Mouse (Mus musculus) kidney, adult 2 months (tissue): ENCODE results near the gene Rnf149. TPM values are rescaled to one million over a fixed set of nuclear protein-coding genes. Genes with fewer than 3 reads are reported as not detected.

Source experiments
- DNase-seq: peaks from one replicate; pipeline ENCODE4 v3.0.0; 2021
- H3K27ac ChIP-seq: fragments of 200-500 bp; 2 replicates; pipeline ENCODE4 v1.5.1; 2012; ENCODE audit warnings: low read depth, low read length, control low read depth, inconsistent platforms; ENCODE audit not compliant: insufficient read depth
- H3K27me3 ChIP-seq: fragments of 200-500 bp; replicated peaks from 2 replicates; pipeline ENCODE4 v1.6.1; 2012; ENCODE audit warnings: mild to moderate bottlenecking, moderate library complexity, low read length, inconsistent platforms; ENCODE audit not compliant: control insufficient read depth, insufficient read depth
- H3K36me3 ChIP-seq: fragments of 200-500 bp; 2 replicates; pipeline ENCODE4 v1.6.1; 2012; ENCODE audit warnings: mild to moderate bottlenecking, moderate library complexity, low read length, inconsistent platforms; ENCODE audit not compliant: control insufficient read depth, insufficient read depth
- H3K4me1 ChIP-seq: fragments of 200-500 bp; 2 replicates; pipeline ENCODE4 v1.6.1; 2011; ENCODE audit warnings: low read length; ENCODE audit not compliant: control insufficient read depth, insufficient read depth
- H3K4me3 ChIP-seq: fragments of 200-500 bp; 2 replicates; pipeline ENCODE4 v1.5.1; 2011; ENCODE audit warnings: mild to moderate bottlenecking, low read depth, low read length, control low read depth; ENCODE audit not compliant: insufficient read depth
- CTCF ChIP-seq: fragments of 200-500 bp; conservative IDR thresholded peaks from 2 replicates; pipeline ENCODE4 v1.5.1; 2011; ENCODE audit warnings: low read depth, mild to moderate bottlenecking, control low read depth, low read length, moderate library complexity, mixed read lengths; ENCODE audit not compliant: insufficient read depth, insufficient read length
- POLR2A ChIP-seq: fragments of 200-500 bp; IDR thresholded peaks from one replicate; pipeline ENCODE4 v1.6.1; 2011; ENCODE audit warnings: low read depth, low read length, control low read depth
- WGBS: fragments of 180-500 bp; shearing (Covaris S2); methylation state at CpG from one replicate; pipeline ENCODE4 v1.1.7; 2018; 5-methylcytosine and 5-hydroxymethylcytosine counted together
- polyA plus RNA-seq: library from polyadenylated mRNA; depleted of rRNA; stranded (reverse); fragments of >200 nt; gene quantifications from 2 replicates; pipeline ENCODE4 v1.2.3, GENCODE M21; 2012

Gene Rnf149
- polyA plus RNA-seq, 1 experiment = 30.3 TPM

DNA sequence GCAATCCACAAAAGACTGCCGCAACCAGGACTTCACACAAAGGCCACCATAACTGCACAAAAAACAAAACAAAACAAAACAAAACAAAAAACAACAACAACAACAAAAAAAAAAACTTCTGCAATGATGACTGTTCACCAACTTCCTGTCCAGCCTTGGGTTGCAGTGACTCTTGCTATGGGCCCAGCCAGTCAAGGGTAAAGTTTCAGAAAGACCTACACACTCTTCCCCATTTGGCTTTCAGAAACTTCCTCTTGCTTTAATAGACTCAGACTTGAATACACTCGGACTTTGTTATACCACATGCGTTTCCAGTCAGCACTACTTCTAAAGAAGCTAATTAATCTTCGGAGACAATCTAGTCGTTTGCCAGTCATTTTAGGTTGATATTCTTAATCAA lies 13.0 kb upstream of the Rnf149 start:
- H3K4me1 ChIP-seq = peaks cover 23% of the 10 kb centered on the region
- DNase-seq = no peak
- WGBS = 71% methylated on average over 5 of the region's 5 CpGs

DNA sequence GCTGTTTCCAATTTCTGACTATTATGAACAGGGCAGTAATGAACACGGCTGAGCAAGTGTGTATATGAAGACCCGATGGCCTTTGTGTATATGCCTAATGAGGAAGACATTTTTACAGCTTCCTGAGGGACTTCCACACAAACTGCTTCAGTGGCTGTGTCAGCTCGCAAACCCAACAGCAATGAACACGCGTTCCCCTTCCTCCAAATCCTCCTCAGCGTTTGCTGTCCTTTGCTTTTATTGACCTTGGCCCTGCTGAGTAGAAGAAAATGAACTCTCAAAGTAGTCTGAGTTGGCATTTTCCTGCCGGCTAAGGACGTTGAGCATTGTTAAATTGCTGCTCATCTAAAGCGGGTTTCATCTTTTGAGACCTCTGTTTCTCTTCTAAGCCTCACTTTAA lies 8.2 kb upstream of the Rnf149 start:
- H3K36me3 ChIP-seq = no peaks in the 10 kb centered on the region
- no peak for DNase-seq
- no peak overlapping the region for H3K27ac ChIP-seq
- TF ChIP-seq CTCF (no peak), POLR2A (no peak)
- H3K27me3 ChIP-seq = no peaks in the 10 kb centered on the region
- WGBS = 60% methylated on average over 9 of the region's 9 CpGs
- no peak overlapping the region for H3K4me3 ChIP-seq
- H3K4me1 ChIP-seq = no peaks in the 10 kb centered on the region

More for the DNA sequence above, 13.0 kb upstream of the Rnf149 start:
- Histone ChIP-seq H3K27me3 (no peaks in the 10 kb centered on the region), H3K36me3 (no peaks in the 10 kb centered on the region), H3K4me3 (no peak overlapping the region), H3K27ac (no peak overlapping the region)
- no peak for TF ChIP-seq POLR2A
- TF ChIP-seq CTCF = no peak

DNA sequence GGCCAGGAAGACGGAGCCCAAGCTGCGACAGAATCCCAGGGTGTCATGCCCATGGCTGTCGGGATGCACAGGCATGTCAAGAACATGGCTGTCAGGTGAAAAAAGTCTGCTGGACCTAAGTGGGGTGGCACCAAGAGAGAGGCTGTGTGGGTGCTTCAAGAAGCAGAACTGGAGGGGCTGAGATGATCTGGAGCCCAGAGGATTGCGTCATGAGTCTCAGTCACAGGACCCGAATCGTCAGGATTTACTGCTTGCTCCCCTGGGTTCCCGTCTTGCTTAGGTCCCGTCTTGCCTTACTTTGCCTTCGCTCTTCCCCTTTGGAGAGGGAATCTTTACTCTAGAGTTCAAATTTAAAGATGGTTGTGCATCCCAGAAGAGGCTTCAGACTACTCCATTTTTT lies 6.0 kb upstream of the Rnf149 start:
- no peak for DNase-seq
- WGBS = 93% methylated on average over 9 of the region's 9 CpGs
- Histone ChIP-seq H3K4me3 (no peak overlapping the region), H3K4me1 (no peaks in the 10 kb centered on the region), H3K27me3 (no peaks in the 10 kb centered on the region), H3K36me3 (no peaks in the 10 kb centered on the region), H3K27ac (no peak overlapping the region)
- TF ChIP-seq CTCF (no peak), POLR2A (no peak)

DNA sequence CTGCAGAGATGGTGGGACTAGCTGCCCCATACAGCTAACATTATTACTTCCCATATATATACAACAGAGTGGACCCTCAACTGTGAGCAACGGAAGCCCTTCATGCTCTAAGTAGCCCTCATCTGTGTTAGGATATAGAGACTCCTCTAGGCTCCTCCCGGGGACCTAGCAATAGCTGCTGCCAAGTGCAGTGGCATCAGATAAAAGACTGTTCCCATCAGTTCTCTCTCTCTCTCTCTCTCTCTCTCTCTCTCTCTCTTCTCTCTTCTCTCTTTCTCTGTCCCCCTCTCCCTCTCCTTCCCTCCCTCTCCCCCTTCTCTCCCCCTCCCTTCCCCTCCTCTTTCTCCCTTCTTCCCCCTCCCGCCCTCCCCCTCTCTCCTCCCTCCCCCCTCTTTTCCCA lies 4.0 kb upstream of the Rnf149 start:
- Histone ChIP-seq H3K4me1 (peaks cover 4% of the 10 kb centered on the region; the same call in 1 of the 2 replicates), H3K4me3 (no peak overlapping the region), H3K27ac (no peak overlapping the region), H3K36me3 (no peaks in the 10 kb centered on the region), H3K27me3 (no peaks in the 10 kb centered on the region)
- DNase-seq = no peak
- 82% methylated on average over 2 of the region's 3 CpGs for WGBS
- no peak for TF ChIP-seq CTCF
- TF ChIP-seq POLR2A = no peak

DNA sequence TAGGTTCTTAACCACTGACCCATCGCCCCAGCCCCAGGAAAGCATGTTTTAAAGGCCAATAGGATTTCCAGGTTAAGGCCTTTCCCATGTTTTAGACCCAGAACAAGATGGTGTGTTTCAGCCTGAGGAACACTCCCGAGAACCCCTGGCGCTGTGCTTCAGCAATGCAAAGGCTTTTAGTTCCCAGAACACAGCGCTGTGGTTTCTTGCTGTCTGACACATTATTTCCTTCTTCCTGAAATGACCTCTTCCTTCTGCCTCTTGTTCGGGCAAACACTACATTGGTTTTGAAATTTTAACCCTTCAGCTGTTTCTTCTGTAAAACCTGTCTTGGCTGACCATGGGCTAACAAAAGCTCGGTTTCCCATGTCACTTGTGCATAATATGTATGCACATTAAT lies 1.9 kb upstream of the Rnf149 start:
- TF ChIP-seq POLR2A (no peak), CTCF (no peak)
- DNase-seq = no peak
- no peaks in the 10 kb centered on the region for H3K27me3 ChIP-seq
- H3K27ac ChIP-seq = no peak overlapping the region
- H3K4me1 ChIP-seq = peaks cover 7% of the 10 kb centered on the region; the same call in 1 of the 2 replicates
- H3K4me3 ChIP-seq = no peak overlapping the region
- WGBS = 78% methylated on average over 6 of the region's 6 CpGs
- no peaks in the 10 kb centered on the region for H3K36me3 ChIP-seq

DNA sequence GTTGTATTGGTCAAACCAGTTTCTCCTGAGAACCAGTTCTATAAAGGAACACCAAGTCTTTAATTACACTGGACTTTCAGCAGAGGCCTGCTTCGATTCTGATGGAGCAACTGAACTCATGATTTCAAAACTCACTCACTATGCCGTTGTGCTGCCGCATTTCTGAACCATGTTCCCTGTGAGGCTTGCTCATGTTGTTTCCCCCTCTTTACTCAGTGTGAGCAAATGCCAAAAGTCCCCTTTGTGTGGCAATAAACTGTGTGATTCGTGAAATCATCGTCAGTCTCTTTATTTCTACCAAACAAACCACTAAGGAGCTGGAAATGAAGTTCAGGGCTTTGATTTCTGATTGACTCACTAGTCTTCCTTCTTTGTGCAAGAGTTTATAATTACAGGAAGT lies 1.2 kb upstream of the Rnf149 start:
- 82% methylated on average over 5 of the region's 5 CpGs for WGBS
- no peak for DNase-seq

DNA sequence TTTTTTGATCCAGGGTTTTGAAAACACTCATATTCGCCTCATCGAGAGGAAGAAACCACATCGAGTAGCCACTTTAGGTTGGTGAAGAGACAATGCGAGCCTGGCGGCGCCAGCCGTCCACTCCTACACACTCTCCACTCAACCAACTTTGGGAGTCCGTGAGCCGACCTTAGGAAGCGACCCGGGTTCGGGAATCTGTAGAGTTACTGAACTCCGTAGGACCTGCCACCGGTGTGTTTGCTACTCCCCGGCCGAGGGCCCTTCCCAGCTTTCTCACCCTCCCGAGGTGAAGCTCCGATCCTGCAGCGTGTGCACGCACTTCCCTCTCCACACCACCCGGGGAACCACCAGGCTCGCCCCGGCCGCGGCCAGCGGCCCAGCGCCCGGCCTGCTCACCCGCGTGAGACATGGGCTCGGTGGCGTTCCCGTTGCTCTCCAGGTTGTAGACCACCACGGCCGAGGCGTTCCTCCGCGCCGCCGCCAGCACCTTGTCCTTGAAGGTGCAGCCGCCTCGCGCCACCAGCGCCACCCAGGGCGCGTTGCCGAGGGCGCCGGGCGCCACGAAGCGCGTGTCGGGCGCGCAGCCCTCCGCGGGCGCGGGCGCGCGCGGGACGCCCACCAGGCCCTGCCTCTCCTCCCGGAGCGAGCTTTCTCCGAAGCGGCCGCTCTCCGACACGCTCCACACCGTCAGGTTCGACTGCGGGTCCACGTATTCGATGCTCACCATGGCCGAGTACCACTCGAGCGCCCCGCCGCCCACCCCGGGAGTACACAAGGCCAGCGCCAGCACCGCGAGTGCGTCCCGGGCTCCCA lies 568 bp downstream of the Rnf149 start:
- Histone ChIP-seq H3K36me3 (no peaks in the 10 kb centered on the region), H3K27me3 (no peaks in the 10 kb centered on the region), H3K4me1 (peaks cover 13% of the 10 kb centered on the region; the same call in 1 of the 2 replicates), H3K27ac (peak overlapping the region; percentile 87), H3K4me3 (peak overlapping the region; percentile 90)
- TF ChIP-seq CTCF (no peak), POLR2A (no peak)
- peak; percentile 57 for DNase-seq
- WGBS = under 1% methylated on average over 88 of the region's 88 CpGs

More for the DNA sequence above, 1.2 kb upstream of the Rnf149 start:
- no peaks in the 10 kb centered on the region for H3K27me3 ChIP-seq
- peaks cover 13% of the 10 kb centered on the region; the same call in 1 of the 2 replicates for H3K4me1 ChIP-seq
- H3K4me3 ChIP-seq = no peak overlapping the region
- no peak for TF ChIP-seq POLR2A
- no peak for TF ChIP-seq CTCF
- H3K27ac ChIP-seq = no peak overlapping the region
- H3K36me3 ChIP-seq = no peaks in the 10 kb centered on the region
